Mouse (Mus musculus): ENCODE measurements around the gene Atpif1.

DNA sequence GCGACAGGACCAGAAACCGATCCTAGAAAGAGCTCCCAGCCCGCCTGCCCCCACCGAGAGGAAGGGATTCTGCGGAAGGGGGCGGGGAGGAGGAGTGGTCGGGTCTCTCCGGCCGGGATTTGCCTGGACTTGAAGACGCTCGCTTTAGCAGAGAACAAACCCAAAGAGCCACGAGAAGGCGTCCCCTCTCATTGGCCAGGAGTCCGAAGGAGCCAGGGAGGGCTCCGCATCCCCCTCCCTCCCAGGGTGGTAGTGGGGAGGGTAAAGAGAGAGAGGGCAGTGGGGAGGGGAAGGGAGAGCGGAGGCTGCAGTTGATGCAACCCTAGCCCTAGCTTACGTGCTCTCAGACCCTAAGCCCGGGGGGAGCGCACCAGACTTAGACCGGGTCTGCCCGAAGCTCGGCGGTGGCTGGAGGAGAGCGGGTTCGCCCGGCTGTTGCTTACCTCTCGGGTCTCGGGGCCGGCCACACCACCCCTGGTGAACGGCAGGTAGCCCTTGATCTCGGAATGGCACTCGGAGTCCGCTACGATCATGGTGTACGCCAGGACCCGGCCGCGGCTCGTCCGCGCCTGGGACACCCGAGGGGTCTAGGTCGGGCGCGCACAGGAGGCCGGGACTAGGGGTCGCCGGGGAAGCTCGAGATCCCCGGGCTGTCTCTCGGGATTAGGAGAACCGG is 23.7 kb downstream of the Atpif1 start:
- 0 out of 2 replicates have a peak, but pooled peaks have one; percentile 0 for TF ChIP-seq POLR2A (IDR thresholded peaks at IDR 0.05; ENCODE audit: extremely low read depth, insufficient read depth, low read length)
- no peak for TF ChIP-seq CTCF (IDR thresholded peaks at IDR 0.05; ENCODE audit: low read depth, low read length)
